ENCODE assay signal across 15 mouse cellular contexts in the genomic region with DNA sequence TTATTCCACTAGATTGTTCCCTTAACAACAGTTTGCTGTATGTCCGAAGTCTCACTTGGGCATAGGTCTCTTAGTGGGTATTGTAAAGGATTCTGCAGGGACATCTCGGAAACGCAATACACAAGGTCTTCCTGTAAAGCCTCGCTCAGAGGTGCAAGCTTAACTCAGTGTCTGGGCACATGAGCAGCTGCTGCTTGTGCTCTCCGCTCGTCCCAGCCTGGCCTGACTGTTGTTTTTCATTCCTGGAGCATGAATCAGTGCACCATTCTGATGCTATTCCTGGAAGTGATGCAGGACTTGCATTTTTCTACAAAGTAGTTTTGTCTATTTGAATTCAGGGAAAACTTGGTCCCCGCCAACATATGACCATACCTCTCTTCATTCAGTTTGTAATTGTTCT. TPM values are rescaled to one million over a fixed set of nuclear protein-coding genes. Genes with fewer than 3 reads are reported as not detected.
DNase-seq lines count a peak whose midpoint lies in the region; ATAC-seq lines count a peak whose summit lies in the region.
"Had no signal": no experiment of that assay in that cellular context is flagged by ENCODE, and none has a peak within 500 bp of the region (broad histone marks: within the 10 kb centered on the region; RNA-seq: fewer than 3 reads in every experiment).

No protein-coding gene starts in this region.

- peak; percentile 6 to 19 for DNase-seq in frontal cortex, postnatal 36 days (ENCODE audit: low spot score in 2 of 2)
- DNase-seq in frontal cortex, postnatal 25 days (ENCODE audit: low spot score in 2 of 2) = no peak
- DNase-seq in urinary bladder, postnatal 14 days (ENCODE audit: low spot score) = peak; percentile 22
- no peak for DNase-seq in urinary bladder, adult 2 months (ENCODE audit: low spot score)
- DNase-seq in telencephalon, adult 2 months (ENCODE audit: low read depth, low spot score) = peak; percentile 16
- DNase-seq in liver = no peak
- DNase-seq: cerebellum, postnatal 14 days; gastrocnemius, postnatal 10 days; kidney, adult 2 months; lung, embryonic 14.5 days; right cerebral cortex, postnatal 25 days had no signal

- no peaks in the 10 kb centered on the region for H3K27me3 ChIP-seq in heart, embryonic 12.5 days (replicated peaks)
- H3K27me3 ChIP-seq in hindbrain, embryonic 13.5 days = no peaks in the 10 kb centered on the region
- H3K27me3 ChIP-seq: forebrain, embryonic 12.5 days; hindbrain, embryonic 15.5 days had no signal

- peaks cover 16% of the 10 kb centered on the region for H3K4me1 ChIP-seq in heart, embryonic 12.5 days (replicated peaks)
- H3K4me1 ChIP-seq in hindbrain, embryonic 13.5 days (replicated peaks) = no peaks in the 10 kb centered on the region
- H3K4me1 ChIP-seq: forebrain, embryonic 12.5 days; hindbrain, embryonic 15.5 days had no signal

- no peak overlapping the region for H3K4me2 ChIP-seq in heart, embryonic 12.5 days
- H3K4me2 ChIP-seq in hindbrain, embryonic 13.5 days = no peak overlapping the region
- H3K4me2 ChIP-seq: forebrain, embryonic 12.5 days; hindbrain, embryonic 15.5 days; lung, embryonic 14.5 days had no signal

- no peaks in the 10 kb centered on the region for H3K9me3 ChIP-seq in heart, embryonic 12.5 days (replicated peaks)
- H3K9me3 ChIP-seq in hindbrain, embryonic 13.5 days = no peaks in the 10 kb centered on the region
- H3K9me3 ChIP-seq: forebrain, embryonic 12.5 days; hindbrain, embryonic 15.5 days had no signal

- ATAC-seq in heart, embryonic 12.5 days (ENCODE audit: insufficient number of reproducible peaks, low FRiP score) = no peak
- no peak for ATAC-seq in hindbrain, embryonic 13.5 days (ENCODE audit: low FRiP score)

- H3K4me3 ChIP-seq in heart, embryonic 12.5 days = no peak overlapping the region
- no peak overlapping the region for H3K4me3 ChIP-seq in hindbrain, embryonic 13.5 days
- H3K4me3 ChIP-seq: forebrain, embryonic 12.5 days; hindbrain, embryonic 15.5 days had no signal

- peaks cover 67% of the 10 kb centered on the region for H3K36me3 ChIP-seq in heart, embryonic 12.5 days
- H3K36me3 ChIP-seq in hindbrain, embryonic 13.5 days = peaks cover 78% of the 10 kb centered on the region

- H3K27ac ChIP-seq in heart, embryonic 12.5 days (ENCODE audit: poor library complexity, severe bottlenecking) = peak overlapping the region; percentile 55
- H3K27ac ChIP-seq in hindbrain, embryonic 13.5 days = no peak overlapping the region
- H3K27ac ChIP-seq: forebrain, embryonic 12.5 days; hindbrain, embryonic 15.5 days had no signal

- 64% methylated on average over 7 of the region's 7 CpGs for WGBS in heart, embryonic 12.5 days
- 93% methylated on average over 7 of the region's 7 CpGs for WGBS in hindbrain, embryonic 13.5 days

- no peak overlapping the region for H3K9ac ChIP-seq in heart, embryonic 12.5 days
- no peak overlapping the region for H3K9ac ChIP-seq in hindbrain, embryonic 13.5 days
- H3K9ac ChIP-seq: forebrain, embryonic 12.5 days; hindbrain, embryonic 15.5 days; lung, embryonic 14.5 days had no signal

RNA-seq across cellular contexts. Expression of gene Dynlrb1, which starts 11.6 kb away (rescaled TPM):
- 539 and 645 TPM in 2 replicates for polyA plus RNA-seq in urinary bladder, adult 2 months (2012; rRNA removed)
- polyA plus RNA-seq in heart, embryonic 12.5 days (2016; fragmentation: Nextera tagmentation; extraction: Ambion mirVana) = 341 and 361 TPM in 2 replicates
- 666 and 685 TPM in 2 replicates for polyA plus RNA-seq in hindbrain, embryonic 13.5 days (2015; fragmentation: Nextera tagmentation; extraction: Ambion mirVana)

RNA-seq across cellular contexts. Expression of gene Map1lc3a, which starts 51.4 kb away (rescaled TPM):
- polyA plus RNA-seq in urinary bladder, adult 2 months (2012; rRNA removed) = 150 and 161 TPM in 2 replicates
- 228 and 252 TPM in 2 replicates for polyA plus RNA-seq in heart, embryonic 12.5 days (2016; fragmentation: Nextera tagmentation; extraction: Ambion mirVana)
- 415 and 421 TPM in 2 replicates for polyA plus RNA-seq in hindbrain, embryonic 13.5 days (2015; fragmentation: Nextera tagmentation; extraction: Ambion mirVana)

Comparison
In these comparisons a context has a peak if more than half of its experiments do, and no peak if none do; other contexts are left out.
1. DNase-seq: peak in frontal cortex, postnatal 36 days (2 of 2), urinary bladder, postnatal 14 days (single experiment) and telencephalon, adult 2 months (single experiment); none in frontal cortex, postnatal 25 days (0 of 2), urinary bladder, adult 2 months (single experiment) and liver (single experiment).